Mouse (Mus musculus) embryo, embryonic 11 days (tissue): ENCODE data around the gene Mical1.

Experiments
- DNase-seq: peaks from one replicate; pipeline ENCODE4 v3.0.0-alpha.2; 2015

The Mical1 gene

GRCm38 (mm10) chr10:41523386-41523785 is 47.3 kb downstream of the Mical1 start:
- DNase-seq: no peak

GRCm38 (mm10) chr10:41525696-41526095 is 49.6 kb downstream of the Mical1 start:
- no peak for DNase-seq

- DNase-seq: no peak
Measured at GRCm38 (mm10) chr10:41529972-41530371, 53.9 kb downstream of the Mical1 start.

GRCm38 (mm10) chr10:41535991-41536390 is 59.9 kb downstream of the Mical1 start:
- DNase-seq: no peak
